Mouse (Mus musculus) lung, embryonic 16.5 days (tissue): ENCODE data around the gene Cebpa. TPM values are rescaled to one million over a fixed set of nuclear protein-coding genes. Genes with fewer than 3 reads are reported as not detected.

Experiments used
- ATAC-seq: fragments of 200-750 bp; cut with Nextera tagmentation; 2 replicates; pipeline ENCODE4 v1.8.0; 2017; ENCODE audit warnings: low read depth, mild to moderate bottlenecking, moderate library complexity
- H3K27ac ChIP-seq: fragments of 300-500 bp; sonication (generic); 2 replicates; pipeline ENCODE4 v1.5.1; 2014; ENCODE audit warnings: mild to moderate bottlenecking, control low read depth, low read length
- H3K27me3 ChIP-seq: fragments of 300-500 bp; sonication (generic); 2 replicates; pipeline ENCODE4 v1.6.1; 2014; ENCODE audit warnings: low read depth, low read length, mixed read lengths; ENCODE audit not compliant: control insufficient read depth, insufficient read depth
- H3K36me3 ChIP-seq: fragments of 300-500 bp; sonication (generic); 2 replicates; pipeline ENCODE4 v1.6.1; 2014; ENCODE audit warnings: low read length; ENCODE audit not compliant: control insufficient read depth, insufficient read depth
- H3K4me1 ChIP-seq: fragments of 300-500 bp; sonication (generic); replicated peaks from 2 replicates; pipeline ENCODE4 v1.6.1; 2014; ENCODE audit warnings: low read length, mixed read lengths; ENCODE audit not compliant: control insufficient read depth, insufficient read depth
- H3K4me2 ChIP-seq: fragments of 300-500 bp; sonication (generic); 2 replicates; pipeline ENCODE4 v1.6.1; 2014; ENCODE audit warnings: low read depth, low read length, control low read depth
- H3K4me3 ChIP-seq: fragments of 300-500 bp; sonication (generic); 2 replicates; pipeline ENCODE4 v1.5.1; 2014; ENCODE audit warnings: mild to moderate bottlenecking, low read length, control low read depth
- H3K9ac ChIP-seq: fragments of 300-500 bp; sonication (generic); 2 replicates; pipeline ENCODE4 v1.6.1; 2014; ENCODE audit warnings: low read length, control low read depth
- H3K9me3 ChIP-seq: fragments of 300-500 bp; sonication (generic); 2 replicates; pipeline ENCODE4 v1.6.1; 2016; ENCODE audit warnings: low read length; ENCODE audit not compliant: control insufficient read depth
- WGBS: fragments of 180-500 bp; shearing (Covaris S2); extraction: QIAGEN DNeasy Blood & Tissue Kit; methylation state at CpG from one replicate; pipeline ENCODE4 v1.1.7; 2014; 5-methylcytosine and 5-hydroxymethylcytosine counted together
- polyA plus RNA-seq: library from polyadenylated mRNA; unstranded; fragments of >200 nt; fragmentation: Nextera tagmentation; extraction: Ambion mirVana; gene quantifications from 2 replicates; pipeline ENCODE4 v1.2.1, GENCODE M21; 2015

Cebpa gene
- polyA plus RNA-seq, 1 experiment from 2014 or later, result 7.5 TPM

DNA sequence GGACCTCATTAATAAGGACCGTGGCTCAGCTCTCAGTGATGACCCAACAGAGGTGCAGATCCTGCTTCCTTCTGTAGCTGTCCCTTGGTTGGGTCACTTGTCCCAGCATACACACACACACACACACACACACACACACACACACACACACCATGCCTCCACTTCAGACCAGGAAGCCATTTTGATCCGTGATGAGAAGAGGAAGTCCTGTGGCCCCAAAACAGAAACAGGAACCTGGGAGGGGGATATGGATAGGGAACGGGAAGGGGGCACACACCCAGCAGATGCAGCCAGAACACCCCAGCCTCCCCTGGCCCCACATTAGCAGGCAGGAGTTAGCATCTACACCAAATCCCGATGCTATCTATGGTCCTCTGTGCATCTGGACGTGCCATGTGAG, 31.8 kb downstream of the Cebpa start:
- 73% methylated on average over 5 of the region's 5 CpGs for WGBS
- ATAC-seq, result no peak

DNA sequence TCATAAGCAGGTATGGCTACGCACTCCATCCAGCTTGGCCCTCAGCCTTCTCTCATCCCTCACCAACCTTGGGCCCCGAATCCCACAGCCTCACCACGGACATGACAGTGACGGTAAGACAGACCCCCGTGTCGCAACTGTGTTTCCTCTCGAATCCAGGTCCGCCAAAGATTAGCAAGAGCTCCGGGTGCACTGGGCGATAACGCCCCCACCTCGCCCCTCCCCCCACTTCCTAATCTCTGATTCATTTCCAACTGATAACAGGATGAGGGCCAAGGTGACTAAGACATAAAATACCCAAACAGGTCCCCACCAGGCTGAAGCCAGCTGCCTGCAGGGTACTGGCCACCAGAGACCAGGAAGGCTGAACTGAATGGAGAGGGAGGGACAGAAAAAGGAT, 35.4 kb downstream of the Cebpa start:
- ATAC-seq, result no peak
- WGBS, result 55% methylated on average over 12 of the region's 12 CpGs
- H3K9ac ChIP-seq, result no peak overlapping the region
- H3K4me1 ChIP-seq, result peaks cover 6% of the 10 kb centered on the region
- H3K27me3 ChIP-seq, result no peaks in the 10 kb centered on the region
- H3K9me3 ChIP-seq, result no peaks in the 10 kb centered on the region
- no peak overlapping the region for H3K4me2 ChIP-seq
- H3K27ac ChIP-seq, result no peak overlapping the region
- no peak overlapping the region for H3K4me3 ChIP-seq
- H3K36me3 ChIP-seq, result no peaks in the 10 kb centered on the region

More for the DNA sequence above, 31.8 kb downstream of the Cebpa start:
- no peak overlapping the region for H3K4me2 ChIP-seq
- no peak overlapping the region for H3K9ac ChIP-seq
- no peaks in the 10 kb centered on the region for H3K27me3 ChIP-seq
- H3K9me3 ChIP-seq, result no peaks in the 10 kb centered on the region
- H3K4me3 ChIP-seq, result no peak overlapping the region
- peaks cover 19% of the 10 kb centered on the region for H3K4me1 ChIP-seq
- H3K27ac ChIP-seq, result no peak overlapping the region
- no peaks in the 10 kb centered on the region for H3K36me3 ChIP-seq

DNA sequence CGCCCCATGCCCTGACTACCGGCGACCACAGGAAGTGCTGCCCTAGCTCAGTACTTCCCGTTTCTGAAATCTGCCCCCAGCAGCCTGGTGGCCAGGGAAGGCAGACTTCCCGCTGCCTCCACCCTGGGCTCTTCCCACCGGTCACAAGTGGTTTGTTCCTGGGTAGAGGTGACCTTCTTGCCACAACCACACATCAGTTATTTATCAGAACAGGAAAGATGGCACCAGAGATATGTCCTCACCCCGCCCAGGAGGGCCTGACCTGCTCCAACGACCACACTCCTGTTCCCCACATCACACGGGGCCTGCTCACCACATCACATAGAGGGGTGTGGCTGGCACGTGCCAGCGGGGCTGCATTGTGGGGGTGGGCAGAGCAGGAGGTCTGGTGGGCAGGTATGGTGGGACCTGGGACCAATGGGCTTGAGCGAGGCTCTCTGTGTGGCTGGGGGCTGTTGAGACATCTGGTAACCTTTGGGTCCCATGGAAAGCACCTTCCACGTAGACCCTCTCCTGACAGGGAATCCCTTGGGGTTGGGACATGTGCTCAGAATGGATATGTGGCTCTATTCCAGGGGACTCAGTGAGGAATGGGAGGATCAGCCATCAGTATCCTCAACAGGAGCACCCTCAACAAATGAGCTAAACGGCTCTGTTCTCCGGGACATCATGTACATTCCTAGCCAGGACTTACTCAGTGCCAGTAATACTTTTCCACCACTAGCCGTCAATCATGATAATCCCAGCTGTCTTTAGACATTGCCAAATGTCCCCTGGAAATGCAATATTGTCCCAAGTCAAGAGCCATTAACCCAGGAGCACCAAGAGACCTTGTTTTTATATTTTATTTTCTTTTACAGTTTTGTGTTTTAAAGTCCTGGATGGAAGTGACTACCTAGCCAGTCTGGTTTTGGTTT, 37.7 kb downstream of the Cebpa start:
- Histone ChIP-seq H3K36me3 (no peaks in the 10 kb centered on the region), H3K9me3 (no peaks in the 10 kb centered on the region), H3K9ac (no peak overlapping the region), H3K4me2 (no peak overlapping the region), H3K27ac (no peak overlapping the region), H3K4me1 (no peaks in the 10 kb centered on the region), H3K27me3 (no peaks in the 10 kb centered on the region), H3K4me3 (no peak overlapping the region)
- ATAC-seq, result no peak
- WGBS, result 57% methylated on average over 16 of the region's 16 CpGs

DNA sequence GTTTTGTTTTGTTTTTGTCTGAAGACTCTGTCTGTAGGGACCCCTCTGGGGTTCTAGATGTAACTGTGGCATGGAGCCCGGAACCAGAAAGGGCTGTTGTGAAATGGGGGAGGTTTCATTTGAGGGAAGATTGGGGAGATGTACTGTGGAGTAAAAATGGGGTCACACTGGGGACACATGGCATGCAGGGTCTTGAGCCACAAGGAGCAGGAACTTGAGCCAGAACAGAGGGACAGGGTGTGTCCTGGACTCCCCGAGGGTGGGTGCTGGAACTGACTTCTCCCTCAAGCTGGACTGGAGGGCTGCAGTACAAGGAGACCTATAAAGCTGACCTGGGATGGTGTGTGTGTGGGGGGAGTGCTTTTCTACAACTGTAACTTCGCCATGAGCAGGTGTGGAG, 38.4 kb downstream of the Cebpa start:
- no peak for ATAC-seq
- WGBS, result 69% methylated on average over 3 of the region's 3 CpGs

GRCm38 (mm10) chr7:35162443-35162842, 43.4 kb downstream of the Cebpa start:
- Histone ChIP-seq H3K9ac (no peak overlapping the region), H3K27ac (no peak overlapping the region), H3K9me3 (no peaks in the 10 kb centered on the region), H3K27me3 (no peaks in the 10 kb centered on the region), H3K36me3 (no peaks in the 10 kb centered on the region), H3K4me3 (no peak overlapping the region), H3K4me1 (no peaks in the 10 kb centered on the region), H3K4me2 (no peak overlapping the region)
- ATAC-seq, result no peak
- 65% methylated on average over 6 of the region's 6 CpGs for WGBS

More for the DNA sequence above, 38.4 kb downstream of the Cebpa start:
- Histone ChIP-seq H3K4me3 (no peak overlapping the region), H3K9me3 (no peaks in the 10 kb centered on the region), H3K36me3 (no peaks in the 10 kb centered on the region), H3K27ac (no peak overlapping the region), H3K9ac (no peak overlapping the region), H3K4me2 (no peak overlapping the region), H3K4me1 (no peaks in the 10 kb centered on the region), H3K27me3 (no peaks in the 10 kb centered on the region)

GRCm38 (mm10) chr7:35163600-35163999, 44.5 kb downstream of the Cebpa start:
- H3K4me2 ChIP-seq, result no peak overlapping the region
- no peak overlapping the region for H3K27ac ChIP-seq
- H3K9me3 ChIP-seq, result no peaks in the 10 kb centered on the region
- no peak overlapping the region for H3K4me3 ChIP-seq
- H3K27me3 ChIP-seq, result no peaks in the 10 kb centered on the region
- H3K36me3 ChIP-seq, result no peaks in the 10 kb centered on the region
- H3K9ac ChIP-seq, result no peak overlapping the region
- no peak for ATAC-seq
- H3K4me1 ChIP-seq, result no peaks in the 10 kb centered on the region
- WGBS, result 73% methylated on average over 7 of the region's 7 CpGs

DNA sequence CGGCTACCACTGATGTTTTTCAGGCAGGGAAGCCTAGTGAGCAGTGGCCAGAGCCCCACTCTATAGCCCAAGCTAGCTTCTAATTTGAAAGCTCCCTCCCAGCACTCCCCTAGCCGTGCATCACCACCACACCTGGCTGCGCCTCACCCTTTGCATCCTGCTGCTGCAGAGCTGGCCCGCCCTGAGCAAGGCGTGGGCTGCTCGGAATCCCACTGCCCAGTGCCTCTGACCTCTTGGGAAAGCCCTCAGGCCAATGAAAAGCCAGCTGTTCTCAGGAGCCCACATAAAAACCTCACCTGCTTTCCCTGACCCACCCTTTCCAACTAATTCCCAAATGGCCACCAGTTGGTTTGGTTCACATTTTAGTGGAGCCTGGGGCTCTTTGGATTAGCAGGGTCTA, 45.0 kb downstream of the Cebpa start:
- no peak for ATAC-seq
- Histone ChIP-seq H3K9ac (no peak overlapping the region), H3K4me2 (no peak overlapping the region), H3K36me3 (no peaks in the 10 kb centered on the region), H3K27ac (no peak overlapping the region), H3K4me3 (no peak overlapping the region), H3K27me3 (no peaks in the 10 kb centered on the region), H3K9me3 (no peaks in the 10 kb centered on the region), H3K4me1 (no peaks in the 10 kb centered on the region)
- 70% methylated on average over 6 of the region's 6 CpGs for WGBS

GRCm38 (mm10) chr7:35166988-35167387, 47.9 kb downstream of the Cebpa start:
- Histone ChIP-seq H3K4me2 (no peak overlapping the region), H3K27ac (no peak overlapping the region), H3K4me1 (0 out of 2 replicates have a peak, but pooled peaks cover under 1% of the 10 kb centered on the region), H3K36me3 (no peaks in the 10 kb centered on the region), H3K27me3 (no peaks in the 10 kb centered on the region; the same call in 1 of the 2 replicates), H3K4me3 (no peak overlapping the region), H3K9ac (no peak overlapping the region), H3K9me3 (no peaks in the 10 kb centered on the region)
- 73% methylated on average over 5 of the region's 5 CpGs for WGBS
- ATAC-seq, result no peak

DNA sequence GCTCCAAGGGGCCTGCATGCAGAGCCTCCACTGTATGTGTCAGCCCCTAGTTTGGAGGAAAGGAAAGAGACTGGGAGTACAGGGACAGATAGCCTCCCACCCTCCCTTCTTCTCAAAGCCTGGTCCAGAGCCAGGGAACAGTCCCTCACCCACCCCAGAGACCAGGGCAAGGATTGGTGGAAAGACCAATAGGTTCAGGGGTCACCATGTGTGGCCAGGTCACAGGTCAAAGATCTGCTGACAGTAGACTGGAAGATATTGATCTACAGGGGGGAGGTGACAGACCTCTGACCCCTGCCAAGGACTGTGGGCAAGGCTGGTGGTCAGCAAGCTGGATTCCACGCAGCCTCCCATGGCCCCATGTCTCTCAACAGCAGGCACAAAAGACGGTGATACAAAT, 48.8 kb downstream of the Cebpa start:
- Histone ChIP-seq H3K9ac (no peak overlapping the region), H3K27me3 (no peaks in the 10 kb centered on the region; the same call in 1 of the 2 replicates), H3K27ac (no peak overlapping the region), H3K36me3 (no peaks in the 10 kb centered on the region), H3K4me1 (peaks cover 2% of the 10 kb centered on the region; the same call in 1 of the 2 replicates), H3K4me2 (no peak overlapping the region), H3K9me3 (no peaks in the 10 kb centered on the region), H3K4me3 (no peak overlapping the region)
- WGBS, result 67% methylated on average over 2 of the region's 2 CpGs
- ATAC-seq, result no peak
